Mouse (Mus musculus) hindbrain, embryonic 11.5 days (tissue): ENCODE results near the gene Rfx4. TPM values are rescaled to one million over a fixed set of nuclear protein-coding genes. Genes with fewer than 3 reads are reported as not detected.

Source experiments
- ATAC-seq: fragments of 200-750 bp; cut with Nextera tagmentation; 2 replicates; pipeline ENCODE4 v1.8.0; 2017; ENCODE audit warnings: mild to moderate bottlenecking, moderate TSS enrichment, moderate library complexity; ENCODE audit not compliant: low FRiP score
- DNase-seq: peaks from one replicate; pipeline ENCODE4 v3.0.0-alpha.2; 2015; ENCODE audit warnings: low spot score
- H3K27ac ChIP-seq: fragments of 300-500 bp; sonication (generic); 2 replicates; pipeline ENCODE4 v1.5.1; 2014; ENCODE audit warnings: mild to moderate bottlenecking, low read depth, low read length
- H3K27me3 ChIP-seq: fragments of 300-500 bp; sonication (generic); 2 replicates; pipeline ENCODE4 v1.6.1; 2014; ENCODE audit warnings: mild to moderate bottlenecking, low read length, moderate library complexity, mixed read lengths; ENCODE audit not compliant: control insufficient read depth, insufficient read depth
- H3K36me3 ChIP-seq: fragments of 300-500 bp; sonication (generic); 2 replicates; pipeline ENCODE4 v1.6.1; 2014; ENCODE audit warnings: mild to moderate bottlenecking, low read length, moderate library complexity, mixed read lengths; ENCODE audit not compliant: control insufficient read depth, insufficient read depth
- H3K4me1 ChIP-seq: fragments of 300-500 bp; sonication (generic); replicated peaks from 2 replicates; pipeline ENCODE4 v1.6.1; 2014; ENCODE audit warnings: low read length, mixed read lengths; ENCODE audit not compliant: control insufficient read depth, insufficient read depth
- H3K4me2 ChIP-seq: fragments of 300-500 bp; sonication (generic); replicated peaks from 2 replicates; pipeline ENCODE4 v1.6.1; 2014; ENCODE audit warnings: mild to moderate bottlenecking, low read depth, low read length
- H3K4me3 ChIP-seq: fragments of 300-500 bp; sonication (generic); 2 replicates; pipeline ENCODE4 v1.5.1; 2014; ENCODE audit warnings: low read depth, low read length
- H3K9ac ChIP-seq: fragments of 300-500 bp; sonication (generic); 2 replicates; pipeline ENCODE4 v1.6.1; 2014; ENCODE audit warnings: low read depth, low read length
- H3K9me3 ChIP-seq: fragments of 300-500 bp; sonication (generic); 2 replicates; pipeline ENCODE4 v1.6.1; 2016; ENCODE audit warnings: low read length; ENCODE audit not compliant: control insufficient read depth
- WGBS: fragments of 180-500 bp; shearing (Covaris S2); extraction: QIAGEN DNeasy Blood & Tissue Kit; methylation state at CpG from one replicate; pipeline ENCODE4 v1.1.7; 2014; 5-methylcytosine and 5-hydroxymethylcytosine counted together
- polyA plus RNA-seq: library from polyadenylated mRNA; unstranded; fragments of >200 nt; fragmentation: Nextera tagmentation; extraction: Ambion mirVana; gene quantifications from 2 replicates; pipeline ENCODE4 v1.2.1, GENCODE M21; 2014

Rfx4 gene
- polyA plus RNA-seq, 1 experiment from 2014 or later: 66.5 TPM

DNA sequence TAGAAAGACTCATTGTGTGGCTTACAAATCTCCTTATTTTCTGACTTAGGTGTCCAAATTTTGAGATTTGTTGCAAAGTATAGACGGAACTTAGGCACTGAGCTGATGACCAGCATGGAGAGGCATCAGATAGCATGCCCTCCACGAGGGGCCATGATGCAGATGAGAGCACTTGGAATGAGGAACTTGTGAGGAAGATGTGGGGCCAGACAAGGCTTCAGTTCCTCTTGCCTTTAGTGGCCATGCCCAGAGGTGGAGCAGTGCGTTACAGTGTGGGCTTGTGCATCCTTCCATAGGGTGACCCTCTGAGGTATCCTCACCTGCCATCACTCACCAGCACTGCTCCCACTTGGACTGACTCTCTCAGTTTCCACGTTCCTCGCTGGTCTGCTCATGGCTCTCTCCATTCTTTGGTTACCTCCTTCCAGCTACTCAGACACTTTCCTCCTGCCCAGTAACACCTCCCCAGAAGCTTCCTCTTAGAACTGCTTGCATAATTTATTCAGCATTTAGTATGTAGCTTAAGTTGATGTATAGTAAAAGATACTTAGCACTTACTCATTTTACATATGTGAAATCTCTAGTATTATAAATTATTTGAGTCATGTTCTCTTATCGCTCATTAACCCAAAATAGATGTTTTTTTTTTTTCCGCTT lies 179.8 kb downstream of the Rfx4 start:
- H3K9ac ChIP-seq: no peak overlapping the region
- H3K36me3 ChIP-seq: no peaks in the 10 kb centered on the region
- no peaks in the 10 kb centered on the region for H3K9me3 ChIP-seq
- 88% methylated on average over 7 of the region's 7 CpGs for WGBS
- DNase-seq (no peak), ATAC-seq (no peak)
- no peaks in the 10 kb centered on the region for H3K27me3 ChIP-seq
- no peak overlapping the region for H3K27ac ChIP-seq
- H3K4me2 ChIP-seq: no peak overlapping the region
- no peaks in the 10 kb centered on the region for H3K4me1 ChIP-seq
- no peak overlapping the region for H3K4me3 ChIP-seq

DNA sequence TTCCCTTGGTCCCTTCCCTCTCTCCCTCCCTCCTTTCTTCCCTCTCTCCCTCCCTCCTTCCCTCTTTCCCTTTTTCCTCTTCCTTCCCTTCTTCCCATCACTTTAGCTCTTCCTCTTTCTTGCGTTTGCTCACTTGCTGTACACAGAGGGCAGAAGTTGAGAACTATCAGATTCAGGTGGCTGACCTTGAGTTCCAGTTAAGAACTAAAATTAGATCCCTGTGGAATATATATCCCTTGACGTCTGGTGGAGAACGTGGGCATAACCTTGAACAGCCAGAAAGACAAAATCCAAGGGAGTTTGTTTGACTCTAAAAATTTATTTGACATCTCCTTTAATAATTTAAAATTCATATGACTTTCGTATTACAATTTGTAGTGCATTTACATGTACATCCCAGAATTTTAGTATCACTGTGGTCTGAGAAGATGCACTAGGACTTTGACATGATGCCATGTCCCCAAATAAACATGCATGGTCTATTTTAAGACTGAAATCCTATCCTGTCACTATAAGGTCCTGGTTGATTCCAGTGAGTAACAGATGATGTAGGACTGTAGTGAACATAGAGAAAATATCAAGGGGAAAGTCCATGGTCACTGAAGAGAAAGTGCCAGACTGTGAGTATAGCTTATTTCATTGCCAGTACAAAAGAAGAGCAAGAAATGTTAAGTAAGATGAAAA lies 181.1 kb downstream of the Rfx4 start:
- Histone ChIP-seq H3K4me3 (no peak overlapping the region), H3K9ac (no peak overlapping the region), H3K9me3 (no peaks in the 10 kb centered on the region), H3K27ac (no peak overlapping the region), H3K27me3 (no peaks in the 10 kb centered on the region), H3K4me2 (no peak overlapping the region), H3K36me3 (no peaks in the 10 kb centered on the region), H3K4me1 (no peaks in the 10 kb centered on the region)
- ATAC-seq: no peak
- 84% methylated on average over 4 of the region's 4 CpGs for WGBS
- DNase-seq: no peak

DNA sequence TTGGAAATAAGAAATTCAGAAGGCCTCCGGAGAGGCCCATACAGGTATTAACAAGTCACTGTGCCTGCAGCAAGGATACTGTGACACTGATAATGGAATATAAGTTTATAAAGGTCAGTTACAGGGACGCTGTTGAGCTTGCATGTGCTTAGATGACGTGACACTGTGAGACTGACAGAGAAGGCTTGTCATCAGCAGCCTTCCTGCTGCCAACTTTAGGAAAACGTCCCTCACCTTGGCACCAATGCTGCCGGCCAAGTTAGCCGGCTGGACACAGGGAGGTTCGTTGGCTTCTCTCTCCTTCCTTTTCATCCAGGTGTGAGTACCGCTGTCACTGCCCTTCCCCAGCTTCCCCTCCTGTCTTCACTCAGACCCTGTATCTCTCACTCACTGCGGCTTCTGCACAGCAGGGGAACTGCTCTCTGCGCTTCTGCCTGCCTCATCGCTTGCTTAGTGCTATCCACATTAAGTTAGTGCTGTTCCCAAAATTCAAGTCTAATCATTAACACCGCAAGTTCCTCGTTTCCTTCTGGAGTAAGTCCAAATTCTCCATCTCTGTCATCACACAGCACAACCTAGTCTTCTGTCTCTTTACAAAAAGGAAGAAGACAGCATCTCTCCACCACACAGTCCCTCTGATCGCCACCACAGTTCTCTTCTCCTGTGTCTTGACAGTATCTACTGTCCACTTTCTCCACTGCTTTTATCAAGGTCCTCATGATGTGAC lies 182.4 kb downstream of the Rfx4 start:
- no peak for DNase-seq
- no peaks in the 10 kb centered on the region for H3K4me1 ChIP-seq
- no peaks in the 10 kb centered on the region for H3K36me3 ChIP-seq
- H3K9ac ChIP-seq: no peak overlapping the region
- no peak for ATAC-seq
- H3K27ac ChIP-seq: no peak overlapping the region
- no peak overlapping the region for H3K4me3 ChIP-seq
- H3K27me3 ChIP-seq: no peaks in the 10 kb centered on the region
- no peaks in the 10 kb centered on the region for H3K9me3 ChIP-seq
- no peak overlapping the region for H3K4me2 ChIP-seq
- 80% methylated on average over 14 of the region's 14 CpGs for WGBS

DNA sequence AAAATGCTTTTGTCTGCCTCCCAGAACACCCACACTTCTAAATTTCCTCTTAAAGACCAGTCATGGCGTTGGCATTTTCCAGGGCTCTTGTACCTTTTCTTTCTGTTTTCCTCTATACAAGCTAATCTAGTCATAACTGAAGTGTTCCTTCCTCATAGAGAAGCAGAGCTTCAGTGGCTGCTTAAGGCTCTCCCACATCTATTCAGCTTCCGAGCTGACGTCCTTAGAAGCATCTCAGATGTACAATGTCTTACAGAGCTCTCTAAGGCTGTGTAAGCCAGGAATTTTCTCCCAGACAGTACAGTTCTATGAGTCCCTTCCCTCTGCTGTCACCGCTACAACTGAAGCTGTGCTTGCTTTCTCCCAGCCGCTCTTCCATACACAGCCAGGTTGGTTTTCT lies 183.0 kb downstream of the Rfx4 start:
- DNase-seq (no peak), ATAC-seq (no peak)
- H3K4me2 ChIP-seq: no peak overlapping the region
- 93% methylated on average over 5 of the region's 5 CpGs for WGBS
- no peak overlapping the region for H3K27ac ChIP-seq
- no peak overlapping the region for H3K9ac ChIP-seq
- no peaks in the 10 kb centered on the region for H3K36me3 ChIP-seq
- H3K4me1 ChIP-seq: no peaks in the 10 kb centered on the region
- H3K4me3 ChIP-seq: no peak overlapping the region
- H3K9me3 ChIP-seq: no peaks in the 10 kb centered on the region
- no peaks in the 10 kb centered on the region for H3K27me3 ChIP-seq

DNA sequence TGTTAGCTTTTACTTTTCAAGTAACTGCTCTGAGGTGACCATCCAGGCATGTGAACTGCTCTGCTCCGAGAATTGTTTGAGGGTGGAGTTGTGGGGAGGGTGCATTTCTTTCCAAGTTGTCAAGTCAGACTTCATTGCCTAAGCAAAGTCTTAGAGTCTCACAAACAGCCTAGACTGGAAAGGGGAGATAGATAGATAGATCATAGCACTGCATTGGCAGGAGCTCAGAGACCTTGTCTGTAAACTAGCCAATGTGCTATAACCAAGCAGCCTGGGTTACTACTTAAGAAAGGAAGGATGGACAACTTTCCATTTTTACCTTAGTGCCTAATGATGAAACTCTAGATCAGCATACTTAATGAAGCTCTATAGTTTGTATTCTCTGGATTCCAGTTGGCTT lies 184.5 kb downstream of the Rfx4 start:
- 81% methylated on average over 1 of the region's 1 CpGs for WGBS
- Histone ChIP-seq H3K27ac (no peak overlapping the region), H3K36me3 (no peaks in the 10 kb centered on the region), H3K9me3 (no peaks in the 10 kb centered on the region), H3K9ac (no peak overlapping the region), H3K27me3 (no peaks in the 10 kb centered on the region), H3K4me3 (no peak overlapping the region), H3K4me1 (no peaks in the 10 kb centered on the region), H3K4me2 (no peak overlapping the region)
- ATAC-seq (no peak), DNase-seq (no peak)

DNA sequence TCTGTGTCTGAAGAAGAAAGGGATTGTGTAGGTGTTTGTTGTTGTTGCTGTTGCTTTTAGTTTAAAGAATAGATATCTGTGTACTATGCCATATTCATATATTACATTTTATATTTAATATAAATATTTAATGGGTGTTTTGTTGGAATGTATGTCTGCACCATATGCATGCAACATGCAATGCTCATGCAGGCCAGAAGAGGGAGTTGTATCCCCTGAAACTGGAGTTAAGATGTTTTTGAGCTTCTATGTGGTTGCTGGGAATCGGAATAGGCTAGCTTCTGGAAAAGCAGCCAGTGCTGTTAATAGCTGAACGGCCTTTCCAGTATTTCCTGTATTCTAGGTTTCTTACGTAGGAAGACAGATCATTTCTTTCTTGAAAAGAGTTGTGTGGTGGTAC lies 189.8 kb downstream of the Rfx4 start:
- H3K4me2 ChIP-seq: no peak overlapping the region
- no peaks in the 10 kb centered on the region for H3K4me1 ChIP-seq
- ATAC-seq (no peak), DNase-seq (no peak)
- H3K9me3 ChIP-seq: no peaks in the 10 kb centered on the region
- H3K27ac ChIP-seq: no peak overlapping the region
- H3K36me3 ChIP-seq: no peaks in the 10 kb centered on the region
- no peak overlapping the region for H3K9ac ChIP-seq
- H3K27me3 ChIP-seq: no peaks in the 10 kb centered on the region
- WGBS: 98% methylated on average over 3 of the region's 3 CpGs
- no peak overlapping the region for H3K4me3 ChIP-seq

DNA sequence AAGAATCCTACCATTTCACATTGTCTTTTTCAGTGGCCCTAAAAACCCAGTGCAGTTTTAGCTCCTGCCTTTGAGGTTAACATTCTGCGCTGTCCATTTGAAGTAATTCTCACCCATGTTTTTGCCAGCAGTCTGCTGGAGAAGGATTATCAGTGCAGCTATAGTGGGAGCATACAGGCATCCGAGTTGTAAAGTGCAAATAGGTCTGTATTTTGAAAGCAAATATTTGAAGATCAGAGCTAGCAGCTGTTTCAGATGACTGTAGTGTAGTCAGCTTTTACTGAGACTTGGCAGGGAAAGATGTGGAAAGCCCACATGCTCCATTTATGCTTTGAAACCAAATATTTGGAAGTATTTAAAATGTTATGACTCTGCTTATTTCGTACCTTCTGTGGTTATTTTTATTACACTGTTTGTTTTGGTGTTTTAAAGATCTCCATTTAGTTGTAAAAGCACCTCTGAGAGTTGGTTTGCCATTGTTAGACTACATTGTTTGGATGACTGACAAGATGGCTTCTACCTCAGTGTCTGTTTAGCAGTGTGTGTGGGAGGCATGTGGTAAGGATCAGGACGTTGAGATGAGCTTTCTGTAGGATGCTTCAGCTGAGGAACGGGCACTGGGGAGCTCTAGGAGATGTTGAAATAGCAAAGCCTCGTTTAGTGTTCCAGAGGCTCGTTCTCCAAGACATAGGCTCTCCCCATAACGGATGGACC lies 193.3 kb downstream of the Rfx4 start:
- DNase-seq: no peak
- no peaks in the 10 kb centered on the region for H3K4me1 ChIP-seq
- H3K27ac ChIP-seq: no peak overlapping the region
- 83% methylated on average over 8 of the region's 8 CpGs for WGBS
- H3K27me3 ChIP-seq: no peaks in the 10 kb centered on the region
- no peaks in the 10 kb centered on the region for H3K36me3 ChIP-seq
- no peak overlapping the region for H3K4me2 ChIP-seq
- H3K9me3 ChIP-seq: no peaks in the 10 kb centered on the region
- H3K4me3 ChIP-seq: no peak overlapping the region
- ATAC-seq: no peak
- H3K9ac ChIP-seq: no peak overlapping the region

DNA sequence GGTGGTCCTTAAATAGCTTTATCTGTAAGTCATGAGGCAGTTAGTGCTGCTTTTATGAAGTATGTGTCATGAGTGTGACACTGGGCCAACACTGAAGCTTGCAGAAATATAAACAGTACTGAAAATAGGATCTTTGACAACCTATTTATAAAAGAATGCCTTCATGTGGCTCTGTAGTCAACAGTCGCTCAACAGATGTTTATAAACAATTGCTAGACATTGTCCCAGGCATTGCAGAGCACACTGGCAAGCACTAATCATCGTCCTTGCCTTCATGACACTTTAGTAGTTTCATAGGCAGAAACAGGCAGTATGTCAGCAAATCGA lies 193.8 kb downstream of the Rfx4 start:
- 87% methylated on average over 3 of the region's 3 CpGs for WGBS
- Histone ChIP-seq H3K27me3 (no peaks in the 10 kb centered on the region), H3K4me2 (no peak overlapping the region), H3K27ac (no peak overlapping the region), H3K36me3 (no peaks in the 10 kb centered on the region), H3K9ac (no peak overlapping the region), H3K9me3 (no peaks in the 10 kb centered on the region), H3K4me3 (no peak overlapping the region), H3K4me1 (no peaks in the 10 kb centered on the region)
- no peak for DNase-seq
- ATAC-seq: no peak
